Mouse (Mus musculus) spleen, adult 2 months (tissue): ENCODE results near the gene Spred3. TPM values are rescaled to one million over a fixed set of nuclear protein-coding genes. Genes with fewer than 3 reads are reported as not detected.
"Not testable (repeated sequence)": the region's sequence is repeated elsewhere in the genome, so short reads cannot be mapped to it uniquely, and the experiment has no call there.

Experiments
- DNase-seq, 2 experiments: peaks; one replicate each; pipeline versions ENCODE4 v3.0.0 to v3.0.0-alpha.2; 2012 to 2021; ENCODE audit warnings: low spot score in 2 of 2, low read depth in 1 of 2
- H3K27ac ChIP-seq: fragments of 200-500 bp; 2 replicates; pipeline ENCODE4 v1.5.1; 2012; ENCODE audit warnings: low read length, inconsistent platforms; ENCODE audit not compliant: insufficient read depth
- H3K27me3 ChIP-seq: fragments of 200-500 bp; 2 replicates; pipeline ENCODE4 v1.6.1; 2012; ENCODE audit warnings: mild to moderate bottlenecking, moderate library complexity, low read length, inconsistent platforms; ENCODE audit not compliant: control insufficient read depth, insufficient read depth
- H3K36me3 ChIP-seq: fragments of 200-500 bp; 2 replicates; pipeline ENCODE4 v1.6.1; 2012; ENCODE audit warnings: mild to moderate bottlenecking, low read length, inconsistent platforms; ENCODE audit not compliant: control insufficient read depth, insufficient read depth
- H3K4me1 ChIP-seq: fragments of 200-500 bp; 2 replicates; pipeline ENCODE4 v1.6.1; 2011; ENCODE audit warnings: inconsistent platforms; ENCODE audit not compliant: control insufficient read depth, insufficient read depth, insufficient read length
- H3K4me3 ChIP-seq: fragments of 200-500 bp; 2 replicates; pipeline ENCODE4 v1.5.1; 2011; ENCODE audit warnings: mild to moderate bottlenecking, inconsistent platforms; ENCODE audit not compliant: insufficient read depth, insufficient read length; ENCODE audit errors: extremely low read depth
- CTCF ChIP-seq: fragments of 200-500 bp; IDR thresholded peaks from 2 replicates; pipeline ENCODE4 v1.5.1; 2011; ENCODE audit warnings: mild to moderate bottlenecking, inconsistent platforms; ENCODE audit not compliant: insufficient read depth, insufficient read length, insufficient replicate concordance; ENCODE audit errors: extremely low read depth
- POLR2A ChIP-seq: fragments of 200-500 bp; IDR thresholded peaks from 2 replicates; pipeline ENCODE4 v1.6.1; 2011; ENCODE audit warnings: low read depth, low read length, inconsistent platforms
- WGBS: fragments of 180-500 bp; shearing (Covaris S2); methylation state at CpG from one replicate; pipeline ENCODE4 v1.1.7; 2018; 5-methylcytosine and 5-hydroxymethylcytosine counted together
- polyA plus RNA-seq: library from polyadenylated mRNA; depleted of rRNA; stranded (reverse); fragments of >200 nt; gene quantifications from 2 replicates; pipeline ENCODE4 v1.2.3, GENCODE M21; 2012

Gene Spred3
- polyA plus RNA-seq, 1 experiment: 1.6 TPM

- H3K4me3 ChIP-seq: no peak overlapping the region
- no peak overlapping the region for H3K27ac ChIP-seq
- peaks cover 5% of the 10 kb centered on the region; the same call in 1 of the 2 replicates for H3K36me3 ChIP-seq
- H3K27me3 ChIP-seq: no peaks in the 10 kb centered on the region
- DNase-seq: no peak
- peaks cover 6% of the 10 kb centered on the region for H3K4me1 ChIP-seq
- 96% methylated on average over 14 of the region's 14 CpGs for WGBS
- no peak for TF ChIP-seq POLR2A
- TF ChIP-seq CTCF: no peak
Observed at GRCm38 (mm10) chr7:29154018-29154720, 16.0 kb downstream of the Spred3 start.

- no peak for DNase-seq
- 71% methylated on average over 10 of the region's 10 CpGs for WGBS
- TF ChIP-seq POLR2A (no peak), CTCF (no peak)
- no peak overlapping the region for H3K27ac ChIP-seq
- H3K27me3 ChIP-seq: no peaks in the 10 kb centered on the region
- H3K4me1 ChIP-seq: peaks cover 4% of the 10 kb centered on the region
- no peak overlapping the region for H3K4me3 ChIP-seq
- peaks cover 5% of the 10 kb centered on the region; the same call in 1 of the 2 replicates for H3K36me3 ChIP-seq
Observed at GRCm38 (mm10) chr7:29151486-29151885, 18.7 kb downstream of the Spred3 start.

- no peak for DNase-seq
- no peaks in the 10 kb centered on the region for H3K36me3 ChIP-seq
- H3K4me1 ChIP-seq: no peaks in the 10 kb centered on the region; the same call in 1 of the 2 replicates
- 94% methylated on average over 15 of the region's 15 CpGs for WGBS
- no peak for TF ChIP-seq POLR2A
- no peak for TF ChIP-seq CTCF
- H3K27ac ChIP-seq: no peak overlapping the region
- no peak overlapping the region for H3K4me3 ChIP-seq
- H3K27me3 ChIP-seq: no peaks in the 10 kb centered on the region
Observed at GRCm38 (mm10) chr7:29148771-29149170, 21.4 kb downstream of the Spred3 start.

- DNase-seq: no peak
- no peak overlapping the region for H3K27ac ChIP-seq
- TF ChIP-seq CTCF: no peak
- no peak for TF ChIP-seq POLR2A
- H3K27me3 ChIP-seq: no peaks in the 10 kb centered on the region
- no peaks in the 10 kb centered on the region; the same call in 1 of the 2 replicates for H3K4me1 ChIP-seq
- no peak overlapping the region for H3K4me3 ChIP-seq
- 90% methylated on average over 7 of the region's 7 CpGs for WGBS
- H3K36me3 ChIP-seq: no peaks in the 10 kb centered on the region
Observed at GRCm38 (mm10) chr7:29146625-29147367, 23.4 kb downstream of the Spred3 start.

- Histone ChIP-seq H3K4me3 (no peak overlapping the region), H3K27ac (no peak overlapping the region), H3K4me1 (no peaks in the 10 kb centered on the region; the same call in 1 of the 2 replicates), H3K27me3 (no peaks in the 10 kb centered on the region), H3K36me3 (no peaks in the 10 kb centered on the region)
- no peak for DNase-seq
- WGBS: 55% methylated on average over 4 of the region's 4 CpGs
- no peak for TF ChIP-seq CTCF
- no peak for TF ChIP-seq POLR2A
Observed at GRCm38 (mm10) chr7:29144006-29144405, 26.2 kb downstream of the Spred3 start.

GRCm38 (mm10) chr7:29141416-29141815 lies 28.8 kb downstream of the Spred3 start:
- no peak overlapping the region for H3K4me3 ChIP-seq
- no peaks in the 10 kb centered on the region for H3K36me3 ChIP-seq
- no peaks in the 10 kb centered on the region for H3K27me3 ChIP-seq
- TF ChIP-seq CTCF: no peak
- TF ChIP-seq POLR2A: no peak
- 46% methylated on average over 8 of the region's 8 CpGs for WGBS
- no peak overlapping the region for H3K27ac ChIP-seq
- H3K4me1 ChIP-seq: no peaks in the 10 kb centered on the region; the same call in 1 of the 2 replicates
- DNase-seq: peak in 1 of 2 experiments; percentile 53

- H3K4me3 ChIP-seq, H3K36me3 ChIP-seq, H3K27ac ChIP-seq, DNase-seq, H3K27me3 ChIP-seq, H3K4me1 ChIP-seq: not testable (repeated sequence)
- WGBS: 85% methylated on average over 3 of the region's 4 CpGs
Observed at GRCm38 (mm10) chr7:29139237-29139636, 31.0 kb downstream of the Spred3 start.
